Mouse (Mus musculus) liver, embryonic 11.5 days (tissue): Measurements from ENCODE around the gene Arntl. TPM values are rescaled to one million over a fixed set of nuclear protein-coding genes. Genes with fewer than 3 reads are reported as not detected.

Source experiments
- ATAC-seq: fragments of 200-750 bp; cut with Nextera tagmentation; replicated peaks from 2 replicates; pipeline ENCODE4 v1.8.0; 2017; ENCODE audit warnings: moderate number of reproducible peaks, mild to moderate bottlenecking, moderate TSS enrichment, moderate library complexity; ENCODE audit not compliant: low FRiP score
- DNase-seq: peaks from one replicate; pipeline ENCODE4 v3.0.0-alpha.2; 2017; ENCODE audit warnings: low spot score
- H3K27ac ChIP-seq: fragments of 300-500 bp; sonication (generic); 2 replicates; pipeline ENCODE4 v1.5.1; 2014; ENCODE audit warnings: mild to moderate bottlenecking, low read depth, low read length, control low read depth
- H3K27me3 ChIP-seq: fragments of 300-500 bp; sonication (generic); replicated peaks from 2 replicates; pipeline ENCODE4 v1.6.1; 2014; ENCODE audit warnings: low read length, mixed read lengths; ENCODE audit not compliant: control insufficient read depth, insufficient read depth
- H3K36me3 ChIP-seq: fragments of 300-500 bp; sonication (generic); 2 replicates; pipeline ENCODE4 v1.6.1; 2014; ENCODE audit warnings: mild to moderate bottlenecking, low read length, moderate library complexity, mixed read lengths; ENCODE audit not compliant: control insufficient read depth, insufficient read depth
- H3K4me1 ChIP-seq: fragments of 300-500 bp; sonication (generic); replicated peaks from 2 replicates; pipeline ENCODE4 v1.6.1; 2014; ENCODE audit warnings: low read length, mixed read lengths; ENCODE audit not compliant: control insufficient read depth, insufficient read depth
- H3K4me2 ChIP-seq: fragments of 300-500 bp; sonication (generic); 2 replicates; pipeline ENCODE4 v1.6.1; 2014; ENCODE audit warnings: mild to moderate bottlenecking, control low read depth, moderate library complexity
- H3K4me3 ChIP-seq: fragments of 300-500 bp; sonication (generic); 2 replicates; pipeline ENCODE4 v1.5.1; 2014; ENCODE audit warnings: low read depth, low read length, control low read depth
- H3K9ac ChIP-seq: fragments of 300-500 bp; sonication (generic); 2 replicates; pipeline ENCODE4 v1.6.1; 2014; ENCODE audit warnings: low read depth, low read length, control low read depth
- H3K9me3 ChIP-seq: fragments of 300-500 bp; sonication (generic); 2 replicates; pipeline ENCODE4 v1.6.1; 2016; ENCODE audit warnings: low read length, inconsistent platforms, mixed read lengths; ENCODE audit not compliant: control insufficient read depth
- WGBS: fragments of 180-500 bp; shearing (Covaris S2); extraction: QIAGEN DNeasy Blood & Tissue Kit; methylation state at CpG from one replicate; pipeline ENCODE4 v1.1.7; 2014; 5-methylcytosine and 5-hydroxymethylcytosine counted together
- polyA plus RNA-seq: library from polyadenylated mRNA; unstranded; fragments of >200 nt; fragmentation: Nextera tagmentation; extraction: Ambion mirVana; gene quantifications from 2 replicates; pipeline ENCODE4 v1.2.1, GENCODE M21; 2014

Arntl gene
- polyA plus RNA-seq, 1 experiment from 2014 or later: 8.4 TPM

GRCm38 (mm10) chr7:113320128-113320527 is 112.9 kb downstream of the Arntl start:
- H3K27me3 ChIP-seq: no peaks in the 10 kb centered on the region
- no peaks in the 10 kb centered on the region for H3K36me3 ChIP-seq
- no peaks in the 10 kb centered on the region for H3K9me3 ChIP-seq
- H3K27ac ChIP-seq: no peak overlapping the region
- H3K9ac ChIP-seq: no peak overlapping the region
- DNase-seq: no peak
- WGBS: 62% methylated on average over 1 of the region's 1 CpGs
- H3K4me3 ChIP-seq: no peak overlapping the region
- no peak overlapping the region for H3K4me2 ChIP-seq
- H3K4me1 ChIP-seq: no peaks in the 10 kb centered on the region
- no peak for ATAC-seq

- H3K36me3 ChIP-seq: no peaks in the 10 kb centered on the region
- H3K9me3 ChIP-seq: no peaks in the 10 kb centered on the region
- H3K27ac ChIP-seq: no peak overlapping the region
- H3K27me3 ChIP-seq: no peaks in the 10 kb centered on the region
- no peak overlapping the region for H3K4me2 ChIP-seq
- DNase-seq (no peak), ATAC-seq (no peak)
- H3K4me1 ChIP-seq: no peaks in the 10 kb centered on the region
- no peak overlapping the region for H3K9ac ChIP-seq
- no peak overlapping the region for H3K4me3 ChIP-seq
Measured at GRCm38 (mm10) chr7:113334036-113334435, 126.8 kb downstream of the Arntl start.

- no peak for ATAC-seq
- no peak overlapping the region for H3K4me3 ChIP-seq
- no peaks in the 10 kb centered on the region for H3K4me1 ChIP-seq
- no peak for DNase-seq
- no peaks in the 10 kb centered on the region for H3K27me3 ChIP-seq
- H3K4me2 ChIP-seq: no peak overlapping the region
- WGBS: 75% methylated on average over 8 of the region's 8 CpGs
- H3K9ac ChIP-seq: no peak overlapping the region
- no peak overlapping the region for H3K27ac ChIP-seq
- no peaks in the 10 kb centered on the region for H3K9me3 ChIP-seq
- no peaks in the 10 kb centered on the region for H3K36me3 ChIP-seq
Measured at GRCm38 (mm10) chr7:113335250-113335649, 128.0 kb downstream of the Arntl start.

- DNase-seq (no peak), ATAC-seq (no peak)
- Histone ChIP-seq H3K4me3 (no peak overlapping the region), H3K4me2 (no peak overlapping the region), H3K9me3 (no peaks in the 10 kb centered on the region), H3K27ac (no peak overlapping the region), H3K4me1 (peaks cover 2% of the 10 kb centered on the region; the same call in 1 of the 2 replicates), H3K27me3 (no peaks in the 10 kb centered on the region), H3K9ac (no peak overlapping the region), H3K36me3 (no peaks in the 10 kb centered on the region)
- 49% methylated on average over 4 of the region's 4 CpGs for WGBS
Measured at GRCm38 (mm10) chr7:113347271-113347670, 140.0 kb downstream of the Arntl start.

GRCm38 (mm10) chr7:113347694-113348093 is 140.4 kb downstream of the Arntl start:
- 91% methylated on average over 2 of the region's 2 CpGs for WGBS
- DNase-seq: no peak

GRCm38 (mm10) chr7:113349089-113349488 is 141.8 kb downstream of the Arntl start:
- no peak for DNase-seq
- H3K9ac ChIP-seq: no peak overlapping the region
- no peaks in the 10 kb centered on the region for H3K36me3 ChIP-seq
- no peak overlapping the region for H3K4me3 ChIP-seq
- H3K27ac ChIP-seq: no peak overlapping the region
- no peaks in the 10 kb centered on the region for H3K9me3 ChIP-seq
- peak; percentile 89 for ATAC-seq
- H3K4me2 ChIP-seq: no peak overlapping the region
- H3K4me1 ChIP-seq: peaks cover 2% of the 10 kb centered on the region; the same call in 1 of the 2 replicates
- WGBS: 40% methylated on average over 1 of the region's 1 CpGs
- no peaks in the 10 kb centered on the region for H3K27me3 ChIP-seq

More at GRCm38 (mm10) chr7:113347694-113348093, 140.4 kb downstream of the Arntl start:
- no peak overlapping the region for H3K27ac ChIP-seq
- no peak for ATAC-seq
- no peak overlapping the region for H3K4me3 ChIP-seq
- H3K9me3 ChIP-seq: no peaks in the 10 kb centered on the region
- no peak overlapping the region for H3K4me2 ChIP-seq
- peaks cover 2% of the 10 kb centered on the region; the same call in 1 of the 2 replicates for H3K4me1 ChIP-seq
- no peaks in the 10 kb centered on the region for H3K27me3 ChIP-seq
- H3K36me3 ChIP-seq: no peaks in the 10 kb centered on the region
- H3K9ac ChIP-seq: no peak overlapping the region

Other genes starting within 250 kb of the Arntl start
- 14.8 and 15.6 TPM in 2 replicates for gene Btbd10, start 161.9 kb downstream of the Arntl start, polyA plus RNA-seq
- not detected in 2 replicates for gene Pth, start 181.1 kb downstream of the Arntl start, polyA plus RNA-seq